In genomic region chr19:5389647-5390046, GRCm38 (mm10) we compare ENCODE assay signal across 8 mouse cellular contexts. TPM values are rescaled to one million over a fixed set of nuclear protein-coding genes. Genes with fewer than 3 reads are reported as not detected.
DNase-seq lines count a peak whose midpoint lies in the region; ATAC-seq and TF ChIP-seq lines count a peak whose summit lies in the region.

No protein-coding gene starts in this region.

- WGBS in forebrain, embryonic 13.5 days, result 62% methylated on average over 12 of the region's 12 CpGs
- 13% methylated on average over 12 of the region's 12 CpGs for WGBS in intestine, embryonic 16.5 days
- 15% methylated on average over 12 of the region's 12 CpGs for WGBS in lung, embryonic 15.5 days

- H3K79me2 ChIP-seq in C2C12 (ENCODE audit: control insufficient read depth, insufficient read depth), result peaks cover 56% of the 10 kb centered on the region

- no peak for TF ChIP-seq CTCF in C2C12 (IDR thresholded peaks at IDR 0.05; ENCODE audit: control insufficient read depth, insufficient read depth, insufficient read length)

- peaks cover 37% of the 10 kb centered on the region for H3K79me3 ChIP-seq in C2C12 (ENCODE audit: low read depth)

- H3K4me1 ChIP-seq in forebrain, embryonic 13.5 days, result peaks cover 42% of the 10 kb centered on the region
- H3K4me1 ChIP-seq in intestine, embryonic 16.5 days (ENCODE audit: control insufficient read depth, insufficient read depth, low read length), result peaks cover 23% of the 10 kb centered on the region
- H3K4me1 ChIP-seq in lung, embryonic 15.5 days, result peaks cover 40% of the 10 kb centered on the region

- H3K9ac ChIP-seq in forebrain, embryonic 13.5 days, result peak overlapping the region; percentile 52
- H3K9ac ChIP-seq in intestine, embryonic 16.5 days (ENCODE audit: low read depth, low read length), result peak overlapping the region; percentile 77
- peak overlapping the region; percentile 60 for H3K9ac ChIP-seq in lung, embryonic 15.5 days

- no peak for ATAC-seq in forebrain, embryonic 13.5 days
- peak; percentile 34; the same call in 1 of the 2 replicates for ATAC-seq in intestine, embryonic 16.5 days
- no peak for ATAC-seq in lung, embryonic 15.5 days (ENCODE audit: borderline replicate concordance, extremely low read depth, low FRiP score, low TSS enrichment)

- peaks cover 14% of the 10 kb centered on the region for H3K36me3 ChIP-seq in C2C12 (ENCODE audit: control insufficient read depth, insufficient read depth)
- H3K36me3 ChIP-seq in forebrain, embryonic 13.5 days (ENCODE audit: poor library complexity, severe bottlenecking), result peaks cover 17% of the 10 kb centered on the region
- 0 out of 2 replicates have a peak, but pooled peaks cover under 1% of the 10 kb centered on the region for H3K36me3 ChIP-seq in intestine, embryonic 16.5 days (ENCODE audit: control insufficient read depth, insufficient read depth, low read length)
- peaks cover 9% of the 10 kb centered on the region for H3K36me3 ChIP-seq in lung, embryonic 15.5 days

- no peaks in the 10 kb centered on the region for H3K27me3 ChIP-seq in C2C12 (ENCODE audit: control insufficient read depth, insufficient read depth, insufficient read length)
- H3K27me3 ChIP-seq in forebrain, embryonic 13.5 days, result no peaks in the 10 kb centered on the region
- no peaks in the 10 kb centered on the region for H3K27me3 ChIP-seq in intestine, embryonic 16.5 days (replicated peaks; ENCODE audit: control insufficient read depth, insufficient read depth, low read length)
- H3K27me3 ChIP-seq in lung, embryonic 15.5 days, result no peaks in the 10 kb centered on the region

- H3K4me3 ChIP-seq in C2C12 (ENCODE audit: insufficient read depth, poor library complexity, severe bottlenecking), result peak overlapping the region; percentile 91
- peak overlapping the region; percentile 100 for H3K4me3 ChIP-seq in forebrain, embryonic 13.5 days
- peak overlapping the region; percentile 98 for H3K4me3 ChIP-seq in intestine, embryonic 16.5 days (ENCODE audit: low read length)
- H3K4me3 ChIP-seq in lung, embryonic 15.5 days, result peak overlapping the region; percentile 100

- no peaks in the 10 kb centered on the region for H3K9me3 ChIP-seq in forebrain, embryonic 13.5 days (replicated peaks)
- no peaks in the 10 kb centered on the region for H3K9me3 ChIP-seq in intestine, embryonic 16.5 days (ENCODE audit: control insufficient read depth, low read length)
- no peaks in the 10 kb centered on the region for H3K9me3 ChIP-seq in lung, embryonic 15.5 days

- DNase-seq in NIH3T3 (ENCODE audit: low read depth) (peak; percentile 20), MN1 (ENCODE audit: low spot score) (no peak)
- DNase-seq in spleen, adult 12 weeks (ENCODE audit: low spot score), result peak; percentile 59
- DNase-seq in ovary, adult 18-20 months (ENCODE audit: low spot score), result no peak

- peak overlapping the region; percentile 72 for H3ac ChIP-seq in C2C12 (ENCODE audit: control insufficient read depth, insufficient read length, low read depth)

- peak overlapping the region; percentile 98 for H3K4me2 ChIP-seq in forebrain, embryonic 13.5 days
- H3K4me2 ChIP-seq in intestine, embryonic 16.5 days (ENCODE audit: low read depth, low read length), result peak overlapping the region; percentile 72
- peak overlapping the region; percentile 82 for H3K4me2 ChIP-seq in lung, embryonic 15.5 days

- H3K27ac ChIP-seq in forebrain, embryonic 13.5 days, result no peak overlapping the region
- peak overlapping the region; percentile 85 for H3K27ac ChIP-seq in intestine, embryonic 16.5 days (ENCODE audit: low read length)
- peak overlapping the region; percentile 82 for H3K27ac ChIP-seq in lung, embryonic 15.5 days

TF ChIP-seq in C2C12, 6 proteins besides CTCF, POLR2A, EP300 and RAD21:
- TF ChIP-seq MYOG (IDR thresholded peaks at IDR 0.05; ENCODE audit: control insufficient read depth, extremely low read depth, insufficient read length) (no peak), CEBPB (IDR thresholded peaks at IDR 0.05; ENCODE audit: low read depth) (no peak), MAX (IDR thresholded peaks at IDR 0.05) (no peak), FOSL1 (IDR thresholded peaks at IDR 0.05; ENCODE audit: insufficient read depth, low read length, poor library complexity, severe bottlenecking) (no peak), USF1 (IDR thresholded peaks at IDR 0.05; ENCODE audit: low read depth) (no peak), MYOD1 (IDR thresholded peaks at IDR 0.05; ENCODE audit: control insufficient read depth, insufficient read length, low read depth) (no peak)

RNA-seq across cellular contexts. Expression of gene Sart1, which starts 1.1 kb away (rescaled TPM):
- 68.5 TPM for polyA plus RNA-seq in C2C12 (2012; fragmentation: generic; extraction: Trizol)
- polyA plus RNA-seq in forebrain, embryonic 13.5 days (2015; fragmentation: Nextera tagmentation; extraction: Ambion mirVana), result 85.3 and 88.4 TPM in 2 replicates
- 60.2 and 65.6 TPM in 2 replicates for polyA plus RNA-seq in intestine, embryonic 16.5 days (2015; fragmentation: Nextera tagmentation; extraction: Ambion mirVana)
- polyA plus RNA-seq in lung, embryonic 15.5 days (2015; fragmentation: Nextera tagmentation; extraction: Ambion mirVana), result 67.1 and 81.7 TPM in 2 replicates

RNA-seq across cellular contexts. Expression of gene Tsga10ip, which starts 12.7 kb away (rescaled TPM):
- 0.02 TPM for polyA plus RNA-seq in C2C12 (2012; fragmentation: generic; extraction: Trizol)
- polyA plus RNA-seq in forebrain, embryonic 13.5 days (2015; fragmentation: Nextera tagmentation; extraction: Ambion mirVana), result 0.39 TPM in 1 of 2 replicates, not detected in the other
- polyA plus RNA-seq in intestine, embryonic 16.5 days (2015; fragmentation: Nextera tagmentation; extraction: Ambion mirVana), result 5.9 and 6.3 TPM in 2 replicates
- 0.59 and 0.79 TPM in 2 replicates for polyA plus RNA-seq in lung, embryonic 15.5 days (2015; fragmentation: Nextera tagmentation; extraction: Ambion mirVana)

RNA-seq across cellular contexts. Expression of gene Banf1, which starts 22.7 kb away (rescaled TPM):
- 506 TPM for polyA plus RNA-seq in C2C12 (2012; fragmentation: generic; extraction: Trizol)
- polyA plus RNA-seq in forebrain, embryonic 13.5 days (2015; fragmentation: Nextera tagmentation; extraction: Ambion mirVana), result 479 and 496 TPM in 2 replicates
- polyA plus RNA-seq in intestine, embryonic 16.5 days (2015; fragmentation: Nextera tagmentation; extraction: Ambion mirVana), result 421 and 489 TPM in 2 replicates
- 466 and 504 TPM in 2 replicates for polyA plus RNA-seq in lung, embryonic 15.5 days (2015; fragmentation: Nextera tagmentation; extraction: Ambion mirVana)

RNA-seq across cellular contexts. Expression of gene Eif1ad, which starts 23.1 kb away (rescaled TPM):
- 48.5 TPM for polyA plus RNA-seq in C2C12 (2012; fragmentation: generic; extraction: Trizol)
- 64.3 and 69.5 TPM in 2 replicates for polyA plus RNA-seq in forebrain, embryonic 13.5 days (2015; fragmentation: Nextera tagmentation; extraction: Ambion mirVana)
- 60.1 and 62.7 TPM in 2 replicates for polyA plus RNA-seq in intestine, embryonic 16.5 days (2015; fragmentation: Nextera tagmentation; extraction: Ambion mirVana)
- 61.5 and 61.8 TPM in 2 replicates for polyA plus RNA-seq in lung, embryonic 15.5 days (2015; fragmentation: Nextera tagmentation; extraction: Ambion mirVana)

RNA-seq across cellular contexts. Expression of gene Drap1, which starts 35.1 kb away (rescaled TPM):
- polyA plus RNA-seq in C2C12 (2012; fragmentation: generic; extraction: Trizol), result 428 TPM
- polyA plus RNA-seq in forebrain, embryonic 13.5 days (2015; fragmentation: Nextera tagmentation; extraction: Ambion mirVana), result 291 and 298 TPM in 2 replicates
- 175 and 180 TPM in 2 replicates for polyA plus RNA-seq in intestine, embryonic 16.5 days (2015; fragmentation: Nextera tagmentation; extraction: Ambion mirVana)
- 243 and 268 TPM in 2 replicates for polyA plus RNA-seq in lung, embryonic 15.5 days (2015; fragmentation: Nextera tagmentation; extraction: Ambion mirVana)

Comparison
In these comparisons a context has a peak if more than half of its experiments do, and no peak if none do; other contexts are left out.
1. DNase-seq: peak in NIH3T3 (single experiment) and spleen, adult 12 weeks (single experiment); none in MN1 (single experiment) and ovary, adult 18-20 months (single experiment).
2. Peak in every context shown above with its lines, with median percentiles within 50 percentile points of each other: H3K4me3 ChIP-seq, H3K4me2 ChIP-seq and H3K9ac ChIP-seq.